Mouse (Mus musculus) left cerebral cortex, adult 2 months (tissue): ENCODE measurements around the gene Cd209g. TPM values are rescaled to one million over a fixed set of nuclear protein-coding genes. Genes with fewer than 3 reads are reported as not detected.

Source experiments
- DNase-seq, 2 experiments: peaks; one replicate each; pipeline ENCODE4 v3.0.0; 2021 to 2022; ENCODE audit warnings: low spot score in 2 of 2, mixed read lengths in 1 of 2; ENCODE audit errors: extremely low spot score in 1 of 2
- H3K27ac ChIP-seq: fragments of 200-600 bp; 2 replicates; pipeline ENCODE4 v1.8.1; 2022
- H3K4me3 ChIP-seq: fragments of 200-600 bp; 2 replicates; pipeline ENCODE4 v1.8.1; 2022
- CTCF ChIP-seq: fragments of 200-600 bp; IDR thresholded peaks from 2 replicates; pipeline ENCODE4 v1.8.1; 2022; ENCODE audit warnings: antibody characterized with exemption, mild to moderate bottlenecking, moderate library complexity
- intact Hi-C: fragments of 180-260 bp; cut with DNase I; formaldehyde crosslinking; loops from one replicate; pipeline ENCODE4 v1.15.1; 2025
- total RNA-seq, 2 experiments: library from RNA; stranded (reverse); gene quantifications; 2 replicates each; pipeline ENCODE4 v1.2.3; 2021

The Cd209g gene
- total RNA-seq, 2 experiments from 2014 or later, result not detected

DNA sequence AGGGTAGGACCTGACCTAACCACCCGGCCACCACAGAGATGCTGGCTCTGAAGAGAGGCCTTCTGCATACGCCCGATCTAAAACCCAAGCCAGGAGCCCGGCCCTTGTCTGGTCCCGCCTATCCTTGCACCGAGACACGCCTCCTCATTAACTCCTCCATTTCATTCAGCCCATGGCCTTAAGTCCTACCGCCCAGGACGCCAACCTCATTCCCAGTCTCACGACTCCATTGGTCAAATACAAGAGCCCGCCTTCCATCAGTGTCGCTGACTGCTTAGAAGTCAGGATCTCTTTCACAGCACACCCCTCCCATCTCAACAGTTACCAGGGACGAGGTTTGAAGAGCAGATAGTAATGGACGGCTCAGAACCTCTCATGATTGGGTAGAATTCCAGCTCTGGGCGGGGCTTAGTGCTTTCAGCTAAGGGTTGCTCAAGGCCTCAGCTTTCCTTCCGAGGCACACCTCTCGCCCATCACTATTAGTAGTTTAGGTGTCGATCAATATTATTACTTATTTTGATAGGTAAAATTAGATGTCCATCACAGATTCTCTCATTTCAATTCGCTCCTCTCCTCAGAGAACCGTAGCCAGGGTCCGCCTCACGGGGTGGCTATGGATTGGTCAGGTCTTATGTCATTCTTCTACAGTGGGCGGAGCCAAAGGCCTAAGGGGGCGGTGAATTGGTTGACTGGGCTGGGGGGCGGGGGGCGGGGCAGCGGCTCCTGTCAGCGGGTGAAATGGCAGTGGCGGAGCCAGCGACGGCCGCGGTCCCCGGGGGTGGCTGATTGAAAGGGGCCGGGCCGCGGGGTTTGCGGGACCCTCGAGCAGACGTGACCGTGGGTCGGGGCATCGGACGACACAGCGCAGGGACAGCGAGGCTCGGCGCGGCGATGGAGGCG, 32.2 kb downstream of the Cd209g start, which contains the start of gene Evi5l:
Gene Evi5l (plus strand): TSS at position 716 of the 900 bp plus-strand sequence.
- no peak for TF ChIP-seq CTCF
- intact Hi-C loops, result loop anchor here (5.0 to 10.0 kb wide), 3 partner anchors 91 to 509 kb away; partner anchors contain the start of gene Ctxn1
- peak within 1 kb of the TSS; percentile 76 for H3K4me3 ChIP-seq
- peak; percentile 98 to 99 for DNase-seq
- peak within 1 kb of the TSS; percentile 93 for H3K27ac ChIP-seq

DNA sequence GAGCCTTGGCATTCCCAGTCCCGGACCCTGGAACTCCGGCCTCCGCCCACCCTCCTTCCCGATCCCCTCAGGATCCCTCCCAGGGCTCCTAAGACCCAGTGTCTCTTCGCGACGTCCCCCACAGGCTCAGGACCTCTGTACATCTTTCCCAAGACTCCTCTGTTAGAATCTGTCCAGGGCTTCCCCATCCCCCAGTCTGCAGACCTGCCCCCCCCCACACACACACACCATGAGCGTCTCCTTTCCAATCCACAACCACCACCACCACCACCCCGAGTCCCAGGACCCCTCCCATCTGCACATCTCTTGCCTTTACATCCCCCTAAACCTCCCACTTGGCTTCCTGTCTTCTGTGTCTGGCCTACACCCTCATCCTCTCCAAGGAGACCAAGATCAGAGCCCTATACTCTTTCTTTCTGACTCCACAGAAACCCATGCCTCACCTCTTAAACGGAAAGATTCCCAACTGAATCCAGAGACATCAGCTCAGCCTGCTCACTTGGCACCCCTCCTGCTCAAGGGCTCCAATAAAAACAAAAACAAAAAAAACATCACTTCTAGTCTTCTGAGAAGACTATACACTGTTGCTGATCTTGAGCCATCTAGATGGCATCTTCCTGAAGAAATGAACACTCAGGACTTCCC, 33.1 kb downstream of the Cd209g start:
- Histone ChIP-seq H3K4me3 (peak overlapping the region; percentile 76), H3K27ac (peak overlapping the region; percentile 93)
- no peak for DNase-seq
- intact Hi-C loops, result loop anchor here (5.0 to 10.0 kb wide), 3 partner anchors 90 to 508 kb away; partner anchors contain the start of gene Ctxn1
- no peak for TF ChIP-seq CTCF

DNA sequence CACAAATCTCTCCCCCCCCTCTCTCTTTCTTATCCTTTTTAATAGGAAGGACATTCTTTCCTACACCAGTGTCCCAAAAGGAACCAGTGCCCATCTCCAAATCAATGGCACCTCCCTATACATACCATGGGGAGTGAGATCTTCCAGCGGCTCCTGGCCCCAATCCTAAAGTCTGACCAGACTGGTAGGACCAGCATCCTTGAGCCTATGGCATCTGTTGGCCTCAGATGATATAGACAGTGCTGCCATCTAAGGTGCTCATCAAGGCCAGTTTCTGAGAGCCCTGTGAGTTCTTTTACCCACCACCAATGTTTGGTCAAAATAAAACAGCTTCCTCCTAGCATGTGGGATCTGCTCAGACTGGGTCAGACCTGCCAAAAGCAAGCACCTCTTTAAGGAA, 34.0 kb downstream of the Cd209g start:
- no peak overlapping the region for H3K27ac ChIP-seq
- no peak for TF ChIP-seq CTCF
- H3K4me3 ChIP-seq, result peak overlapping the region; percentile 26
- intact Hi-C loops, result loop anchor here (5.0 to 10.0 kb wide), 3 partner anchors 89 to 507 kb away; partner anchors contain the start of gene Ctxn1
- no peak for DNase-seq

DNA sequence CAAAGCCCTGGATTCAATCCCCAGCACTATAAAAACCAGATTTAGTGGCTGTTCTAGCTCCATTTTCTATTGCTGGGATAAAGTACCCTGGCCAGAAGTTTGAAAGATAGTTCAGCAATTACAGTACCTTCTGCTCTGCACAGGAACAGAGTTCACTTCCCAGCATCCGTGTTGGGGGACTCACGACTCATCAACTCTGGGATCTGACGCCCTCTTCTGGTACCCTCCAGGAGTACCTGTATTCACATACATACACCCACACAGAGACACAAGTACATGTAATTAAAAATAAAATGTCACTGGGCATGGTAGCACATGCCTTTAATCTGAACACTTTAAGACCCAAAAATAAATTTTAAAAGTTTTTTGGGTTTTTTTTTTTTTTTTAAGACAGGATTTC, 38.6 kb downstream of the Cd209g start:
- Histone ChIP-seq H3K27ac (no peak overlapping the region), H3K4me3 (no peak overlapping the region)
- no peak; the same call in 1 of the 2 replicates for TF ChIP-seq CTCF
- intact Hi-C loops, result no loop called here
- DNase-seq, result no peak

DNA sequence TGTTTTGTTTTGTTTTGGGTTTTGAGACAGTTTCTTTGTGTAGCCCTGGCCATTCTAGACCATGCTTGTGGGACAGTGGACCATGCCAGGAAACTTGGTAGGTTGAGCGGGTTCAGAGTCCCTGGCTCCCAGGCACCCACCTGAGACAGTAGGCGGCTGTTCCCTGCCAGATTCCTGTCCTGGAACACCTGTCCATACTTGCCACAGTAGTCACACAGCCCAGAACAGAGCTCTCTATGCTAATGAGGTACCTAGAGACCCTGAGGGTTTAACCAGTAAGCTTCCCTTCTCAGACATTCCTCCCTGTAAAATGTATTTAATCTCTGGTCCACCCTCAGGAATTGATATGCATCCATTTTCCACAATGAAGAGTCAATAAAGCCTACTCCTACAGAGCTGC, 40.1 kb downstream of the Cd209g start:
- no peak overlapping the region for H3K27ac ChIP-seq
- no peak for TF ChIP-seq CTCF
- DNase-seq, result no peak
- intact Hi-C loops, result no loop called here
- H3K4me3 ChIP-seq, result no peak overlapping the region

GRCm38 (mm10) chr8:4183409-4183808, 49.5 kb downstream of the Cd209g start:
- TF ChIP-seq CTCF, result no peak
- no peak overlapping the region for H3K4me3 ChIP-seq
- H3K27ac ChIP-seq, result no peak overlapping the region; the same call in 1 of the 2 replicates
- DNase-seq, result no peak
- intact Hi-C loops, result no loop called here

DNA sequence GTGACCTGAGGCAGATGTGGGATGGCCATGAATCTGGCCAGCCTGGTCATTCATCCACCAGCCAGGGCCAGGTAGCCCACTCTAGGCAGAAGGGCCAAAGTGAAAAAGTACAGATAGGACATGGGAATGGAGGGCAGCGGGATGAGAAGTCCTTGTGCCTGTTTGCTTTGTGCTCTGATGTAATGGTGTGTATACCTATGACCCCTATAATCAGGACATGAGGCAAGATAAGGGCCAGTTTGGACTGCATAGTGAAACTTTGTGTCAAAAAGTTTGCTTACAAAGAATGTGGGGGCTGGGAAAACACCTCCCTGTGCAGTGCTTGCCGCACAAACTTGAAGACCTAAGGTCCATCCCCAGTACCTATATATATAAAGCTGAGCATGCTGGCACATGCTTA, 52.3 kb downstream of the Cd209g start:
- H3K4me3 ChIP-seq, result no peak overlapping the region
- intact Hi-C loops, result no loop called here
- no peak overlapping the region for H3K27ac ChIP-seq
- TF ChIP-seq CTCF, result no peak
- DNase-seq, result no peak

Other genes starting within 250 kb of the Cd209g start
- gene Cd209b, start 207.3 kb upstream of the Cd209g start, total RNA-seq, result 1 to 10 TPM in 1 of 2 experiments, under 1 TPM in 1; 0.91 to 1.0 TPM
- under 1 TPM; 0.30 to 0.34 TPM for gene Cd209c, start 179.4 kb upstream of the Cd209g start, total RNA-seq
- gene Cd209f, start 28.3 kb upstream of the Cd209g start, total RNA-seq, result under 1 TPM; 0.51 to 0.52 TPM
- 100 to 1,000 TPM; 107 to 110 TPM for gene Evi5l, start 32.5 kb downstream of the Cd209g start, total RNA-seq
- 10 to 100 TPM; 42.9 to 46.0 TPM for gene Prr36, start 83.4 kb downstream of the Cd209g start, total RNA-seq
- not detected for gene Lrrc8e, start 92.7 kb downstream of the Cd209g start, total RNA-seq
- gene Map2k7, start 104.6 kb downstream of the Cd209g start, total RNA-seq, result 10 to 100 TPM; 98.1 to 99.1 TPM
- 1 to 10 TPM in 1 of 2 experiments, not detected in 1; 1.8 TPM for gene Gm49320, start 104.8 kb downstream of the Cd209g start, total RNA-seq
- gene Tgfbr3l, start 114.1 kb downstream of the Cd209g start, total RNA-seq, result 10 to 100 TPM in 1 of 2 experiments, 1 to 10 TPM in 1; 8.2 to 10.5 TPM
- gene Snapc2, start 119.0 kb downstream of the Cd209g start, total RNA-seq, result 10 to 100 TPM; 28.8 to 31.4 TPM
- 100 to 1,000 TPM; 581 to 590 TPM for gene Ctxn1, start 125.2 kb downstream of the Cd209g start, total RNA-seq
- gene Timm44, start 141.8 kb downstream of the Cd209g start, total RNA-seq, result 10 to 100 TPM; 66.1 to 72.6 TPM
- 10 to 100 TPM; 21.9 to 22.8 TPM for gene Ccl25, start 191.1 kb downstream of the Cd209g start, total RNA-seq
- gene Elavl1, start 191.3 kb downstream of the Cd209g start, total RNA-seq, result 10 to 100 TPM; 74.1 to 77.4 TPM